Mouse (Mus musculus) heart, adult 2 months (tissue): ENCODE results near the gene Zc3h12d. TPM values are rescaled to one million over a fixed set of nuclear protein-coding genes. Genes with fewer than 3 reads are reported as not detected.

Source experiments
- DNase-seq, 2 experiments: peaks; one replicate each; pipeline ENCODE4 v3.0.0; 2021
- H3K27ac ChIP-seq: fragments of 200-600 bp; 2 replicates; pipeline ENCODE4 v1.8.1; 2022
- H3K27me3 ChIP-seq: fragments of 200-500 bp; 2 replicates; pipeline ENCODE4 v1.6.1; 2012; ENCODE audit warnings: mild to moderate bottlenecking, low read length, inconsistent platforms, mixed read lengths; ENCODE audit not compliant: control insufficient read depth, insufficient read depth
- H3K36me3 ChIP-seq: fragments of 200-500 bp; 2 replicates; pipeline ENCODE4 v1.6.1; 2012; ENCODE audit warnings: low read length, inconsistent platforms; ENCODE audit not compliant: control insufficient read depth, insufficient read depth
- H3K4me1 ChIP-seq: fragments of 200-500 bp; 2 replicates; pipeline ENCODE4 v1.6.1; 2011; ENCODE audit warnings: low read length; ENCODE audit not compliant: control insufficient read depth, insufficient read depth
- H3K4me3 ChIP-seq: fragments of 200-600 bp; 2 replicates; pipeline ENCODE4 v1.8.1; 2022
- H3K79me2 ChIP-seq: fragments of 200-500 bp; replicated peaks from 2 replicates; pipeline ENCODE4 v1.6.1; 2012; ENCODE audit warnings: mild to moderate bottlenecking, inconsistent platforms, low read length, moderate library complexity, mixed read lengths; ENCODE audit not compliant: control insufficient read depth, insufficient read depth
- H3K9ac ChIP-seq: fragments of 200-500 bp; 2 replicates; pipeline ENCODE4 v1.6.1; 2012; ENCODE audit warnings: low read depth, mild to moderate bottlenecking, control low read depth, inconsistent platforms, low read length, mixed read lengths
- CTCF ChIP-seq: fragments of 200-600 bp; IDR thresholded peaks from 2 replicates; pipeline ENCODE4 v1.8.1; 2022; ENCODE audit warnings: antibody characterized with exemption, mild to moderate bottlenecking, moderate library complexity
- EP300 ChIP-seq: fragments of 200-500 bp; IDR thresholded peaks from 2 replicates; pipeline ENCODE4 v1.6.1; 2011; ENCODE audit warnings: low read depth, low read length, control low read depth; ENCODE audit not compliant: insufficient read depth
- POLR2A ChIP-seq: fragments of 200-500 bp; IDR thresholded peaks from 2 replicates; pipeline ENCODE4 v1.6.1; 2011; ENCODE audit warnings: mild to moderate bottlenecking, low read depth, low read length, control low read depth; ENCODE audit not compliant: insufficient read depth
- WGBS: fragments of 180-500 bp; shearing (Covaris S2); methylation state at CpG from one replicate; pipeline ENCODE4 v1.1.7; 2018; 5-methylcytosine and 5-hydroxymethylcytosine counted together
- intact Hi-C: fragments of 180-260 bp; cut with DNase I; formaldehyde crosslinking; loops from one replicate; pipeline ENCODE4 v1.15.1; 2025
- polyA plus RNA-seq: library from polyadenylated mRNA; depleted of rRNA; stranded (reverse); fragments of >200 nt; gene quantifications from 2 replicates; pipeline ENCODE4 v1.2.3, GENCODE M21; 2012
- total RNA-seq, 2 experiments: library from RNA; stranded (reverse); gene quantifications; 2 replicates each; pipeline ENCODE4 v1.2.3; 2021

Zc3h12d gene
- total and polyA plus RNA-seq, 3 experiments: 0.21 to 0.35 (median 0.32) TPM

- Histone ChIP-seq H3K27ac (no peak overlapping the region), H3K9ac (no peak overlapping the region), H3K79me2 (no peaks in the 10 kb centered on the region), H3K4me3 (no peak overlapping the region), H3K36me3 (no peaks in the 10 kb centered on the region), H3K27me3 (no peaks in the 10 kb centered on the region), H3K4me1 (peaks cover 6% of the 10 kb centered on the region)
- 87% methylated on average over 4 of the region's 4 CpGs for whole genome bisulfite sequencing
- no peak for DNase-seq
- TF ChIP-seq EP300 (no peak), POLR2A (no peak), CTCF (no peak)
- intact Hi-C loops: no loop called here
Measured at GRCm38 (mm10) chr10:7845991-7846390, 13.7 kb downstream of the Zc3h12d start.

DNA sequence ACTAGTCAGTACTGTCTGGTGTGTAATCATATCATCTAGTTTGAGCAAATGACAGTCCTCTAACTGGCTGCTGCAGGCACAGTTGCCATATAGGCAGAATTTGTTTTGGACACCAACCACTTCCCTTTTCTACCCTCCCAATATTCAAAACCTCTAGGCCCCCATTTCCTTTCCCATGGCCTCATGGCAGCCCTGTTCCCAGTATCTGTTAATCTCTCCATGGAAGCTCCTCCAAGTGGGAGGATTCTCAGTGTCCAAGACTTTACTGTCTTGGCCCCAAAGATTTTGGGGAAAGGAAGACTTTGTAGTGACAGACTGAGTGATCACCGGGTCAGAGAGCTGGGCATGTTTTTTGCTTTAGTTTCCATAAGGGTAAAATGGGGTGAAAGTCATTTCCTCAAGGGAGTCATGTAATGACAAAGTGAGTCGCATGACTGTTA lies 14.9 kb downstream of the Zc3h12d start:
- no peaks in the 10 kb centered on the region for H3K79me2 ChIP-seq
- H3K27ac ChIP-seq: no peak overlapping the region
- no peak overlapping the region for H3K9ac ChIP-seq
- TF ChIP-seq CTCF (no peak), POLR2A (no peak)
- 56% methylated on average over 2 of the region's 2 CpGs for WGBS
- no peaks in the 10 kb centered on the region for H3K36me3 ChIP-seq
- H3K4me1 ChIP-seq: no peaks in the 10 kb centered on the region
- H3K4me3 ChIP-seq: no peak overlapping the region
- DNase-seq: no peak
- H3K27me3 ChIP-seq: no peaks in the 10 kb centered on the region
- intact Hi-C loops: no loop called here

DNA sequence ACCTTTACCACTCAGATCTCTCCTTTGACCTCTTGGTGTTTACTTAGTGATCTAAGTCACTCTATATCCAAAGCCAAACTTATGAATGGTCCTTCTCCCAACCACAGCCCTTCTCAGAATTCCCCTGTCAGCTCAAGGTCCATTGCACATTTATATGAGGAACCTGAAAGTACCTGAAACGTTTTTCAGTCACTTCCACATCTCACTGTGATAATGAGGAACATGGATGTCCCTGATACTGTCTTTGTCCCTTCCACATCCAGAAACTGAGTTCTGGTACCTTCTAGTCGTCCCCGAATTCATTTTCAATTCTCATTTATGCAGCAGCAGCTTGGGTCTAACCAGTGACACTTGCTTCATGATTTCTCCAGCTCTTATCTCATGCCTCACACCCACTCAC lies 19.6 kb downstream of the Zc3h12d start:
- intact Hi-C loops: no loop called here
- no peaks in the 10 kb centered on the region for H3K4me1 ChIP-seq
- no peak overlapping the region for H3K4me3 ChIP-seq
- no peaks in the 10 kb centered on the region for H3K27me3 ChIP-seq
- H3K9ac ChIP-seq: no peak overlapping the region
- no peak for TF ChIP-seq POLR2A
- TF ChIP-seq CTCF: no peak
- TF ChIP-seq EP300: no peak
- H3K79me2 ChIP-seq: no peaks in the 10 kb centered on the region
- WGBS: 62% methylated on average over 3 of the region's 3 CpGs
- no peak for DNase-seq
- no peaks in the 10 kb centered on the region for H3K36me3 ChIP-seq
- no peak overlapping the region for H3K27ac ChIP-seq

GRCm38 (mm10) chr10:7860494-7860893 lies 28.2 kb downstream of the Zc3h12d start:
- no peaks in the 10 kb centered on the region for H3K27me3 ChIP-seq
- intact Hi-C loops: no loop called here
- DNase-seq: no peak
- no peaks in the 10 kb centered on the region for H3K79me2 ChIP-seq
- H3K4me1 ChIP-seq: no peaks in the 10 kb centered on the region
- no peak overlapping the region for H3K9ac ChIP-seq
- H3K27ac ChIP-seq: no peak overlapping the region
- H3K4me3 ChIP-seq: no peak overlapping the region
- TF ChIP-seq CTCF (no peak), EP300 (no peak), POLR2A (no peak)
- WGBS: 79% methylated on average over 7 of the region's 7 CpGs
- no peaks in the 10 kb centered on the region for H3K36me3 ChIP-seq

DNA sequence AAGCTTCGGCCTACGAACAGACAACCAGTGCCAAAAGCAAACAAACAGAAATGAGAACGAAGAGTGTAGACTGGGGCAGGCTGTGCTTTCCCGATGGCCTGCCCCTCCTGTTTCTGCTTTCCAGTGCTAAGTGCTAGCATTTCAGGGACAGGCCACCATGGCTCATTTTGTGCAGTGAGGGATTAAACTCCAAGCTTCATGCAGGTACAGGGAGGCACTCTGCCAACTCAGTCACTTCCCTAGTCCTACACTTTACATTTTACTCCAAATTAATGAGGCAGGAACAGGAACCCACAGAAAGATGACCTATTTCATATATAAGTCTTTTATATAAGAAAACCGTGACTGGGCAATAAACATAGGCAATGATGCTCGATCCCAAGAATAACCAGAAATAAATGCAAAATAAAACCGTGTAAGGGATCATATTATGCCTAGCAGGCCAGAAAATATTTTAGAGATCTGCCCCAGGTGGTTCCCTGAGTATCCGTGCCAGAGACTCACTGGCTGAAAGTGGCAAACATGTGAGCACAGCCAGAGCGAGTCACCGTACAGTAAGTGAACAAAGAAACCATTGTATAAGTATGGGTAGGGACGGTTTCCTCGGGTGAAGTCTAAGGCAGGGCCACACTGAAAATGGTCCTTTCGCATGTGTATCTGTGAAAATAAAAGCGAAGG lies 29.1 kb downstream of the Zc3h12d start:
- Histone ChIP-seq H3K36me3 (no peaks in the 10 kb centered on the region), H3K27me3 (no peaks in the 10 kb centered on the region), H3K4me3 (no peak overlapping the region), H3K4me1 (no peaks in the 10 kb centered on the region), H3K9ac (no peak overlapping the region), H3K27ac (no peak overlapping the region), H3K79me2 (no peaks in the 10 kb centered on the region)
- intact Hi-C loops: no loop called here
- TF ChIP-seq POLR2A (no peak), EP300 (no peak), CTCF (no peak)
- no peak for DNase-seq
- WGBS: 79% methylated on average over 14 of the region's 14 CpGs

- Histone ChIP-seq H3K4me1 (no peaks in the 10 kb centered on the region), H3K27me3 (0 out of 2 replicates have a peak, but pooled peaks cover under 1% of the 10 kb centered on the region), H3K27ac (no peak overlapping the region), H3K9ac (no peak overlapping the region), H3K79me2 (no peaks in the 10 kb centered on the region), H3K36me3 (no peaks in the 10 kb centered on the region), H3K4me3 (no peak overlapping the region)
- WGBS: 91% methylated on average over 25 of the region's 25 CpGs
- no peak for TF ChIP-seq POLR2A
- no peak for DNase-seq
- intact Hi-C loops: no loop called here
Measured at GRCm38 (mm10) chr10:7861937-7862657, 29.8 kb downstream of the Zc3h12d start.
